Mouse (Mus musculus) myocyte (in vitro differentiated cells): Measurements from ENCODE around the gene Ncapd3.

ENCODE experiments used
- POLR2AphosphoS2 ChIP-seq: IDR thresholded peaks from one replicate; pipeline ENCODE4 v1.6.1; 2011; ENCODE audit warnings: low read depth, control low read depth; ENCODE audit not compliant: insufficient read length
- USF1 ChIP-seq: IDR thresholded peaks from one replicate; pipeline ENCODE4 v1.6.1; 2011; ENCODE audit warnings: low read depth, mild to moderate bottlenecking, control low read depth, moderate library complexity

DNA sequence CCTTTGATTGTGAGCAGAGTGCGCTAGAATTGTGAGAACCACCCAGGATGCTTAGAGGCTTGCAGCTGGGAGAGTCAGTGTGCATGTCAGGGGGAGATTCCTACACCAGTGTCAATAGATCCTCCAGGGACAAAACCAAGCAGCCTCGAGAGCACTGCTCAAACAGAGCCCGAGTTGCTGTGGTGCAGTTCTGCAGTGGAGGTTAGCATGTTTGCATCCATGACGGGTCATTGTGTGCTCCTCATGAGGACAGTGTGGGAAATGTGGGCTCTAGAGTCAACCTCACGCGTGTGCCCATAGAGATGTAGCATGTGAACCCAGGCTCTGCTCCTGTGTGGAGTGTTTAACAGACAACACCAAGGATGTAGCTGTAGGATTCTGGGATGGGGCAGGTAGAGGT, 62.9 kb downstream of the Ncapd3 start:
- TF ChIP-seq POLR2AphosphoS2 (no peak), USF1 (no peak)
